Mouse (Mus musculus): ENCODE results near the gene Lyrm9.

- TF ChIP-seq CTCF (IDR thresholded peaks at IDR 0.05; ENCODE audit: low read depth, low read length) = no peak
- TF ChIP-seq POLR2A (IDR thresholded peaks at IDR 0.05; ENCODE audit: borderline replicate concordance, low read depth, low read length) = no peak
These were observed 60.3 kb downstream of the Lyrm9 start for GRCm38 (mm10) chr11:78886693-78887092.

Data from bone marrow macrophage, adult 2 months (primary cell).